Mouse (Mus musculus): ENCODE results near the gene Ankle1. TPM values are rescaled to one million over a fixed set of nuclear protein-coding genes. Genes with fewer than 3 reads are reported as not detected.

Gene Ankle1
- total and polyA plus RNA-seq, 2 experiments from 2014 or later, result 5.1 TPM

- H3K4me1 ChIP-seq (ENCODE audit: insufficient read depth, low read length), result 0 out of 2 replicates have a peak, but pooled peaks cover 4% of the 10 kb centered on the region
- no peak for TF ChIP-seq CTCF (IDR thresholded peaks at IDR 0.05; ENCODE audit: low read depth)
Measured at GRCm38 (mm10) chr8:71456906-71457305, 51.1 kb downstream of the Ankle1 start.

GRCm38 (mm10) chr8:71457659-71458270 is 52.0 kb downstream of the Ankle1 start:
- Histone ChIP-seq H3K27ac (no peak overlapping the region), H3K9ac (replicated peaks; ENCODE audit: low read length) (no peak overlapping the region), H3K4me2 (ENCODE audit: low read depth, low read length) (no peak overlapping the region), H3K9me3 (ENCODE audit: low read length) (no peaks in the 10 kb centered on the region), H3K4me1 (ENCODE audit: insufficient read depth, low read length) (peaks cover 4% of the 10 kb centered on the region; the same call in 1 of the 2 replicates), H3K27me3 (ENCODE audit: insufficient read depth, low read length) (no peaks in the 10 kb centered on the region), H3K4me3 (ENCODE audit: low read length) (no peak overlapping the region), H3K36me3 (ENCODE audit: insufficient read depth, low read length) (peaks cover 32% of the 10 kb centered on the region)
- DNase-seq (ENCODE audit: low spot score), result no peak
- WGBS, result 85% methylated on average over 20 of the region's 20 CpGs
- TF ChIP-seq CTCF (IDR thresholded peaks at IDR 0.05; ENCODE audit: low read depth), result no peak
- ATAC-seq, result no peak

More at GRCm38 (mm10) chr8:71456906-71457305, 51.1 kb downstream of the Ankle1 start:
- no peak for ATAC-seq
- Histone ChIP-seq H3K9me3 (ENCODE audit: low read length) (no peaks in the 10 kb centered on the region), H3K36me3 (ENCODE audit: insufficient read depth, low read length) (peaks cover 32% of the 10 kb centered on the region), H3K4me3 (ENCODE audit: low read length) (no peak overlapping the region), H3K27me3 (ENCODE audit: insufficient read depth, low read length) (no peaks in the 10 kb centered on the region), H3K9ac (replicated peaks; ENCODE audit: low read length) (no peak overlapping the region), H3K27ac (no peak overlapping the region), H3K4me2 (ENCODE audit: low read depth, low read length) (no peak overlapping the region)
- no peak for DNase-seq (ENCODE audit: low spot score)
- WGBS, result 48% methylated on average over 22 of the region's 22 CpGs

Other genes with a start within 250 kb of the Ankle1 start
- gene Myo9b, start 133.3 kb upstream of the Ankle1 start, total RNA-seq (2014; rRNA removed), result 34.8 and 38.4 TPM in 2 replicates
- gene Myo9b, start 133.3 kb upstream of the Ankle1 start, polyA plus RNA-seq (2015; fragmentation: Nextera tagmentation; extraction: Ambion mirVana), result 7.8 and 8.6 TPM in 2 replicates
- gene Haus8, start 133.1 kb upstream of the Ankle1 start, total RNA-seq (2014; rRNA removed), result 24.0 and 48.3 TPM in 2 replicates
- 45.1 TPM in 2 replicates for gene Haus8, start 133.1 kb upstream of the Ankle1 start, polyA plus RNA-seq (2015; fragmentation: Nextera tagmentation; extraction: Ambion mirVana)
- gene Use1, start 39.2 kb upstream of the Ankle1 start, total RNA-seq (2014; rRNA removed), result 116 and 119 TPM in 2 replicates
- gene Use1, start 39.2 kb upstream of the Ankle1 start, polyA plus RNA-seq (2015; fragmentation: Nextera tagmentation; extraction: Ambion mirVana), result 123 and 129 TPM in 2 replicates
- 11.8 and 12.3 TPM in 2 replicates for gene Ocel1, start 34.7 kb upstream of the Ankle1 start, total RNA-seq (2014; rRNA removed)
- gene Ocel1, start 34.7 kb upstream of the Ankle1 start, polyA plus RNA-seq (2015; fragmentation: Nextera tagmentation; extraction: Ambion mirVana), result 5.0 and 5.8 TPM in 2 replicates
- 127 and 129 TPM in 2 replicates for gene Nr2f6, start 24.1 kb upstream of the Ankle1 start, total RNA-seq (2014; rRNA removed)
- gene Nr2f6, start 24.1 kb upstream of the Ankle1 start, polyA plus RNA-seq (2015; fragmentation: Nextera tagmentation; extraction: Ambion mirVana), result 33.8 and 34.1 TPM in 2 replicates
- gene Ushbp1, start 10.2 kb upstream of the Ankle1 start, total RNA-seq (2014; rRNA removed), result 2.9 and 4.8 TPM in 2 replicates
- 5.1 and 5.3 TPM in 2 replicates for gene Ushbp1, start 10.2 kb upstream of the Ankle1 start, polyA plus RNA-seq (2015; fragmentation: Nextera tagmentation; extraction: Ambion mirVana)
- gene Babam1, start 9.1 kb upstream of the Ankle1 start, total RNA-seq (2014; rRNA removed), result 75.6 and 103 TPM in 2 replicates
- gene Babam1, start 9.1 kb upstream of the Ankle1 start, polyA plus RNA-seq (2015; fragmentation: Nextera tagmentation; extraction: Ambion mirVana), result 94.7 and 95.0 TPM in 2 replicates
- 325 and 330 TPM in 2 replicates for gene Abhd8, start 57.6 kb downstream of the Ankle1 start, total RNA-seq (2014; rRNA removed)
- gene Abhd8, start 57.6 kb downstream of the Ankle1 start, polyA plus RNA-seq (2015; fragmentation: Nextera tagmentation; extraction: Ambion mirVana), result 190 and 195 TPM in 2 replicates
- 77.9 and 127 TPM in 2 replicates for gene Mrpl34, start 58.9 kb downstream of the Ankle1 start, total RNA-seq (2014; rRNA removed)
- 155 and 164 TPM in 2 replicates for gene Mrpl34, start 58.9 kb downstream of the Ankle1 start, polyA plus RNA-seq (2015; fragmentation: Nextera tagmentation; extraction: Ambion mirVana)
- gene Dda1, start 63.2 kb downstream of the Ankle1 start, total RNA-seq (2014; rRNA removed), result 191 and 195 TPM in 2 replicates
- gene Dda1, start 63.2 kb downstream of the Ankle1 start, polyA plus RNA-seq (2015; fragmentation: Nextera tagmentation; extraction: Ambion mirVana), result 241 and 246 TPM in 2 replicates
- gene Ano8, start 80.0 kb downstream of the Ankle1 start, total RNA-seq (2014; rRNA removed), result 78.6 and 80.5 TPM in 2 replicates
- gene Ano8, start 80.0 kb downstream of the Ankle1 start, polyA plus RNA-seq (2015; fragmentation: Nextera tagmentation; extraction: Ambion mirVana), result 4.7 and 5.3 TPM in 2 replicates
- gene Gtpbp3, start 82.1 kb downstream of the Ankle1 start, total RNA-seq (2014; rRNA removed), result 36.1 and 58.5 TPM in 2 replicates
- gene Gtpbp3, start 82.1 kb downstream of the Ankle1 start, polyA plus RNA-seq (2015; fragmentation: Nextera tagmentation; extraction: Ambion mirVana), result 12.1 and 15.5 TPM in 2 replicates
- 8.0 and 8.3 TPM in 2 replicates for gene Plvap, start 105.7 kb downstream of the Ankle1 start, total RNA-seq (2014; rRNA removed)
- gene Plvap, start 105.7 kb downstream of the Ankle1 start, polyA plus RNA-seq (2015; fragmentation: Nextera tagmentation; extraction: Ambion mirVana), result 10.2 and 15.3 TPM in 2 replicates
- 0.58 TPM in 1 of 2 replicates, not detected in the other for gene Ccdc194, start 119.7 kb downstream of the Ankle1 start, total RNA-seq (2014; rRNA removed)
- gene Ccdc194, start 119.7 kb downstream of the Ankle1 start, polyA plus RNA-seq (2015; fragmentation: Nextera tagmentation; extraction: Ambion mirVana), result 0.13 and 0.34 TPM in 2 replicates
- 14.4 and 27.5 TPM in 2 replicates for gene Bst2, start 131.4 kb downstream of the Ankle1 start, total RNA-seq (2014; rRNA removed)
- gene Bst2, start 131.4 kb downstream of the Ankle1 start, polyA plus RNA-seq (2015; fragmentation: Nextera tagmentation; extraction: Ambion mirVana), result 21.0 and 22.7 TPM in 2 replicates
- 75.9 and 83.8 TPM in 2 replicates for gene Mvb12a, start 136.9 kb downstream of the Ankle1 start, total RNA-seq (2014; rRNA removed)
- gene Mvb12a, start 136.9 kb downstream of the Ankle1 start, polyA plus RNA-seq (2015; fragmentation: Nextera tagmentation; extraction: Ambion mirVana), result 83.7 and 85.7 TPM in 2 replicates
- 1.3 TPM in 1 of 2 replicates, not detected in the other for gene Tmem221, start 152.9 kb downstream of the Ankle1 start, total RNA-seq (2014; rRNA removed)
- 0.18 and 0.29 TPM in 2 replicates for gene Tmem221, start 152.9 kb downstream of the Ankle1 start, polyA plus RNA-seq (2015; fragmentation: Nextera tagmentation; extraction: Ambion mirVana)
- not detected in 2 replicates for gene Nxnl1, start 160.6 kb downstream of the Ankle1 start, total RNA-seq (2014; rRNA removed)
- 0.20 TPM in 1 of 2 replicates, not detected in the other for gene Nxnl1, start 160.6 kb downstream of the Ankle1 start, polyA plus RNA-seq (2015; fragmentation: Nextera tagmentation; extraction: Ambion mirVana)
- 210 and 238 TPM in 2 replicates for gene Slc27a1, start 162.9 kb downstream of the Ankle1 start, total RNA-seq (2014; rRNA removed)
- 127 and 152 TPM in 2 replicates for gene Slc27a1, start 162.9 kb downstream of the Ankle1 start, polyA plus RNA-seq (2015; fragmentation: Nextera tagmentation; extraction: Ambion mirVana)
- 344 and 379 TPM in 2 replicates for gene Pgls, start 186.2 kb downstream of the Ankle1 start, total RNA-seq (2014; rRNA removed)
- 272 and 275 TPM in 2 replicates for gene Pgls, start 186.2 kb downstream of the Ankle1 start, polyA plus RNA-seq (2015; fragmentation: Nextera tagmentation; extraction: Ambion mirVana)
- gene Fam129c, start 191.6 kb downstream of the Ankle1 start, total RNA-seq (2014; rRNA removed), result 6.0 TPM in 2 replicates
- gene Fam129c, start 191.6 kb downstream of the Ankle1 start, polyA plus RNA-seq (2015; fragmentation: Nextera tagmentation; extraction: Ambion mirVana), result 3.3 and 4.0 TPM in 2 replicates
- gene Colgalt1, start 205.0 kb downstream of the Ankle1 start, total RNA-seq (2014; rRNA removed), result 95.9 and 121 TPM in 2 replicates
- 55.3 and 56.7 TPM in 2 replicates for gene Colgalt1, start 205.0 kb downstream of the Ankle1 start, polyA plus RNA-seq (2015; fragmentation: Nextera tagmentation; extraction: Ambion mirVana)

All from hindbrain, postnatal 0 days (tissue).